Mouse (Mus musculus) neural tube, embryonic 14.5 days (tissue): ENCODE results near the gene Fra10ac1. TPM values are rescaled to one million over a fixed set of nuclear protein-coding genes. Genes with fewer than 3 reads are reported as not detected.

Experiments
- ATAC-seq: fragments of 200-750 bp; cut with Nextera tagmentation; 2 replicates; pipeline ENCODE4 v1.8.0; 2017; ENCODE audit warnings: low read depth, mild to moderate bottlenecking, moderate TSS enrichment, moderate library complexity
- H3K27ac ChIP-seq: fragments of 300-500 bp; sonication (generic); 2 replicates; pipeline ENCODE4 v1.5.1; 2014; ENCODE audit warnings: low read depth, mild to moderate bottlenecking, control low read depth, low read length, moderate library complexity, mixed read lengths
- H3K27me3 ChIP-seq: fragments of 300-500 bp; sonication (generic); 2 replicates; pipeline ENCODE4 v1.6.1; 2014; ENCODE audit warnings: low read length; ENCODE audit not compliant: control insufficient read depth, insufficient read depth
- H3K36me3 ChIP-seq: fragments of 300-500 bp; sonication (generic); 2 replicates; pipeline ENCODE4 v1.6.1; 2014; ENCODE audit warnings: low read length, mixed read lengths; ENCODE audit not compliant: control insufficient read depth, insufficient read depth
- H3K4me1 ChIP-seq: fragments of 300-500 bp; sonication (generic); 2 replicates; pipeline ENCODE4 v1.6.1; 2014; ENCODE audit warnings: low read length; ENCODE audit not compliant: control insufficient read depth, insufficient read depth
- H3K4me2 ChIP-seq: fragments of 300-500 bp; sonication (generic); 2 replicates; pipeline ENCODE4 v1.6.1; 2014; ENCODE audit warnings: mild to moderate bottlenecking, low read depth, low read length, control low read depth
- H3K4me3 ChIP-seq: fragments of 300-500 bp; sonication (generic); 2 replicates; pipeline ENCODE4 v1.5.1; 2014; ENCODE audit warnings: low read depth, low read length, control low read depth, mixed read lengths
- H3K9ac ChIP-seq: fragments of 300-500 bp; sonication (generic); replicated peaks from 2 replicates; pipeline ENCODE4 v1.6.1; 2014; ENCODE audit warnings: low read depth, mild to moderate bottlenecking, control low read depth, low read length, mixed read lengths
- H3K9me3 ChIP-seq: fragments of 300-500 bp; sonication (generic); 2 replicates; pipeline ENCODE4 v1.6.1; 2016; ENCODE audit warnings: low read length; ENCODE audit not compliant: control insufficient read depth
- WGBS: fragments of 180-500 bp; shearing (Covaris S2); extraction: QIAGEN DNeasy Blood & Tissue Kit; methylation state at CpG from one replicate; pipeline ENCODE4 v1.1.7; 2014; 5-methylcytosine and 5-hydroxymethylcytosine counted together
- polyA plus RNA-seq: library from polyadenylated mRNA; unstranded; fragments of >200 nt; fragmentation: Nextera tagmentation; extraction: Ambion mirVana; gene quantifications from 2 replicates; pipeline ENCODE4 v1.2.1, GENCODE M21; 2014

The Fra10ac1 gene
- polyA plus RNA-seq, 1 experiment from 2014 or later, result 38.5 TPM

- Histone ChIP-seq H3K4me2 (no peak overlapping the region), H3K9ac (no peak overlapping the region), H3K9me3 (no peaks in the 10 kb centered on the region), H3K4me1 (peaks cover 4% of the 10 kb centered on the region; the same call in 1 of the 2 replicates), H3K36me3 (no peaks in the 10 kb centered on the region), H3K27me3 (no peaks in the 10 kb centered on the region), H3K27ac (peak overlapping the region; percentile 30; the same call in 1 of the 2 replicates), H3K4me3 (no peak overlapping the region)
- ATAC-seq, result peak; percentile 85
- WGBS, result 47% methylated on average over 12 of the region's 12 CpGs
These were observed 14.4 kb upstream of the Fra10ac1 start for GRCm38 (mm10) chr19:38238213-38238951.

- Histone ChIP-seq H3K4me2 (no peak overlapping the region), H3K4me1 (peaks cover 4% of the 10 kb centered on the region; the same call in 1 of the 2 replicates), H3K9me3 (no peaks in the 10 kb centered on the region), H3K27ac (peak overlapping the region; percentile 30; the same call in 1 of the 2 replicates), H3K4me3 (no peak overlapping the region), H3K27me3 (no peaks in the 10 kb centered on the region), H3K9ac (no peak overlapping the region), H3K36me3 (no peaks in the 10 kb centered on the region)
- WGBS, result 36% methylated on average over 3 of the region's 3 CpGs
- ATAC-seq, result peak; percentile 50
These were observed 13.9 kb upstream of the Fra10ac1 start for GRCm38 (mm10) chr19:38237834-38238212.

GRCm38 (mm10) chr19:38236526-38236925 lies 12.6 kb upstream of the Fra10ac1 start:
- Histone ChIP-seq H3K4me3 (no peak overlapping the region), H3K9me3 (no peaks in the 10 kb centered on the region), H3K9ac (no peak overlapping the region), H3K4me2 (no peak overlapping the region), H3K27me3 (no peaks in the 10 kb centered on the region), H3K27ac (no peak overlapping the region), H3K36me3 (no peaks in the 10 kb centered on the region), H3K4me1 (peaks cover 4% of the 10 kb centered on the region; the same call in 1 of the 2 replicates)
- 66% methylated on average over 5 of the region's 5 CpGs for WGBS
- no peak for ATAC-seq

GRCm38 (mm10) chr19:38232516-38232915 lies 8.6 kb upstream of the Fra10ac1 start:
- Histone ChIP-seq H3K27me3 (no peaks in the 10 kb centered on the region), H3K36me3 (no peaks in the 10 kb centered on the region), H3K4me2 (no peak overlapping the region), H3K4me1 (no peaks in the 10 kb centered on the region), H3K27ac (no peak overlapping the region), H3K9me3 (no peaks in the 10 kb centered on the region), H3K9ac (no peak overlapping the region), H3K4me3 (no peak overlapping the region)
- ATAC-seq, result no peak
- 6% methylated on average over 4 of the region's 4 CpGs for WGBS

GRCm38 (mm10) chr19:38232087-38232486 lies 8.1 kb upstream of the Fra10ac1 start:
- Histone ChIP-seq H3K4me1 (no peaks in the 10 kb centered on the region), H3K4me3 (no peak overlapping the region), H3K4me2 (no peak overlapping the region), H3K27ac (no peak overlapping the region), H3K27me3 (no peaks in the 10 kb centered on the region), H3K9me3 (no peaks in the 10 kb centered on the region), H3K9ac (no peak overlapping the region), H3K36me3 (no peaks in the 10 kb centered on the region)
- WGBS, result 23% methylated on average over 8 of the region's 8 CpGs
- ATAC-seq, result no peak

- no peaks in the 10 kb centered on the region for H3K36me3 ChIP-seq
- H3K9ac ChIP-seq, result no peak overlapping the region
- WGBS, result 55% methylated on average over 2 of the region's 2 CpGs
- H3K4me2 ChIP-seq, result no peak overlapping the region
- H3K4me3 ChIP-seq, result no peak overlapping the region
- ATAC-seq, result no peak
- no peaks in the 10 kb centered on the region for H3K27me3 ChIP-seq
- no peak overlapping the region for H3K27ac ChIP-seq
- H3K9me3 ChIP-seq, result no peaks in the 10 kb centered on the region
- no peaks in the 10 kb centered on the region for H3K4me1 ChIP-seq
These were observed 4.7 kb upstream of the Fra10ac1 start for GRCm38 (mm10) chr19:38228699-38229098.

- peak overlapping the region; percentile 74 for H3K9ac ChIP-seq
These were observed 717 bp upstream of the Fra10ac1 start for GRCm38 (mm10) chr19:38224685-38225060.

GRCm38 (mm10) chr19:38223356-38223904 lies 526 bp downstream of the Fra10ac1 start:
- Histone ChIP-seq H3K4me3 (peak overlapping the region; percentile 43), H3K4me2 (peak overlapping the region; percentile 44), H3K9ac (peak overlapping the region; percentile 74), H3K4me1 (0 out of 2 replicates have a peak, but pooled peaks cover 4% of the 10 kb centered on the region), H3K9me3 (no peaks in the 10 kb centered on the region), H3K27me3 (no peaks in the 10 kb centered on the region), H3K36me3 (no peaks in the 10 kb centered on the region), H3K27ac (peak overlapping the region; percentile 92)
- 13% methylated on average over 12 of the region's 12 CpGs for WGBS
- peak; percentile 16 for ATAC-seq

More at GRCm38 (mm10) chr19:38224685-38225060, 717 bp upstream of the Fra10ac1 start:
- peak overlapping the region; percentile 43 for H3K4me3 ChIP-seq
- no peaks in the 10 kb centered on the region for H3K27me3 ChIP-seq
- WGBS, result 7% methylated on average over 9 of the region's 9 CpGs
- H3K27ac ChIP-seq, result peak overlapping the region; percentile 92
- 0 out of 2 replicates have a peak, but pooled peaks cover 4% of the 10 kb centered on the region for H3K4me1 ChIP-seq
- H3K9me3 ChIP-seq, result no peaks in the 10 kb centered on the region
- H3K36me3 ChIP-seq, result no peaks in the 10 kb centered on the region
- peak overlapping the region; percentile 44 for H3K4me2 ChIP-seq
- peak; percentile 54 for ATAC-seq

- Histone ChIP-seq H3K4me3 (no peak overlapping the region), H3K9me3 (no peaks in the 10 kb centered on the region), H3K27me3 (no peaks in the 10 kb centered on the region), H3K36me3 (peaks cover 8% of the 10 kb centered on the region; the same call in 1 of the 2 replicates), H3K4me1 (no peaks in the 10 kb centered on the region), H3K4me2 (no peak overlapping the region), H3K9ac (no peak overlapping the region), H3K27ac (no peak overlapping the region)
- 98% methylated on average over 3 of the region's 3 CpGs for WGBS
- no peak for ATAC-seq
These were observed 6.3 kb downstream of the Fra10ac1 start for GRCm38 (mm10) chr19:38217696-38218095.
